Mouse (Mus musculus) CH12.LX (cell line): Measurements from ENCODE around the gene Eif3a. TPM values are rescaled to one million over a fixed set of nuclear protein-coding genes. Genes with fewer than 3 reads are reported as not detected.

Experiments used
- DNase-seq: peaks from one replicate; pipeline ENCODE4 v3.0.0-alpha.2; 2013; ENCODE audit errors: extremely low read depth
- H3K27ac ChIP-seq: 2 replicates; pipeline ENCODE4 v1.5.1; 2012; ENCODE audit warnings: low read depth, mild to moderate bottlenecking, control low read depth, moderate library complexity; ENCODE audit not compliant: insufficient read depth
- H3K27me3 ChIP-seq: replicated peaks from 2 replicates; pipeline ENCODE3; 2012; ENCODE audit warnings: inconsistent platforms
- H3K36me3 ChIP-seq, 2 experiments: replicated peaks in 1 of 2; 2 replicates each; pipeline versions ENCODE3 to v1.6.1; 2012; ENCODE audit warnings: inconsistent platforms in 1 of 2, low read length in 1 of 2, mild to moderate bottlenecking in 1 of 2, mixed read lengths in 1 of 2, moderate library complexity in 1 of 2; ENCODE audit not compliant: control insufficient read depth in 1 of 2, insufficient read depth in 1 of 2
- H3K4me1 ChIP-seq, 2 experiments: 2 replicates each; pipeline ENCODE4 v1.6.1; 2012; ENCODE audit warnings: inconsistent platforms in 1 of 2, moderate library complexity in 1 of 2; ENCODE audit not compliant: insufficient read depth in 2 of 2, control insufficient read depth in 1 of 2
- H3K4me2 ChIP-seq: 2 replicates; pipeline ENCODE4 v1.6.1; 2012; ENCODE audit warnings: low read depth, mild to moderate bottlenecking, control low read depth; ENCODE audit not compliant: poor library complexity, insufficient read depth, severe bottlenecking
- H3K4me3 ChIP-seq, 3 experiments: fragments of 150-350 bp in 1 of 3; sonication (generic) in 1 of 3; replicated peaks in 1 of 3; 2 replicates each; pipeline versions ENCODE3 to v1.5.1; 2011 to 2012; ENCODE audit warnings: low read depth in 2 of 3, low read length in 2 of 3, mild to moderate bottlenecking in 2 of 3, moderate library complexity in 2 of 3, control low read depth in 1 of 3, improper control_type of control experiment in 1 of 3, inconsistent platforms in 1 of 3, mixed read lengths in 1 of 3; ENCODE audit not compliant: poor library complexity in 1 of 3
- H3K79me2 ChIP-seq: replicated peaks from 2 replicates; pipeline ENCODE4 v1.6.1; 2012; ENCODE audit warnings: mild to moderate bottlenecking, moderate library complexity; ENCODE audit not compliant: control insufficient read depth, poor library complexity, insufficient read depth, severe bottlenecking; ENCODE audit errors: extremely low read depth
- H3K9ac ChIP-seq: 2 replicates; pipeline ENCODE4 v1.6.1; 2012; ENCODE audit warnings: low read depth, mild to moderate bottlenecking, control low read depth, moderate library complexity; ENCODE audit not compliant: insufficient read depth
- H3K9me3 ChIP-seq: replicated peaks from 2 replicates; pipeline ENCODE3; 2012; ENCODE audit warnings: low read length, inconsistent platforms, mixed read lengths
- BHLHE40 ChIP-seq: IDR thresholded peaks from 2 replicates; pipeline ENCODE4 v1.6.1; 2011; ENCODE audit warnings: mild to moderate bottlenecking, low read depth, low read length, improper control_type of control experiment
- CHD1 ChIP-seq: IDR thresholded peaks from 2 replicates; pipeline ENCODE4 v1.6.1; 2012; ENCODE audit warnings: low read depth, low read length, improper control_type of control experiment, inconsistent platforms
- CHD2 ChIP-seq: IDR thresholded peaks from 2 replicates; pipeline ENCODE4 v1.6.1; 2011; ENCODE audit warnings: low read length, improper control_type of control experiment
- CTCF ChIP-seq, 2 experiments: IDR thresholded peaks in 1 of 2; conservative IDR thresholded peaks in 1 of 2; 2 replicates each; pipeline ENCODE4 v1.5.1; 2011 to 2012; ENCODE audit warnings: low read depth in 2 of 2, low read length in 2 of 2, improper control_type of control experiment in 1 of 2, inconsistent platforms in 1 of 2, mild to moderate bottlenecking in 1 of 2, moderate library complexity in 1 of 2
- E2F4 ChIP-seq: IDR thresholded peaks from 2 replicates; pipeline ENCODE4 v1.6.1; 2011; ENCODE audit warnings: low read depth, low read length, improper control_type of control experiment; ENCODE audit not compliant: insufficient replicate concordance
- ELF1 ChIP-seq: IDR thresholded peaks from 2 replicates; pipeline ENCODE4 v1.6.1; 2014; ENCODE audit warnings: low read depth, mild to moderate bottlenecking, inconsistent platforms, low read length, improper control_type of control experiment
- EP300 ChIP-seq: IDR thresholded peaks from 2 replicates; pipeline ENCODE4 v1.6.1; 2011; ENCODE audit warnings: low read length, improper control_type of control experiment
- IRF4 ChIP-seq: IDR thresholded peaks from 2 replicates; pipeline ENCODE4 v1.6.1; 2014; ENCODE audit warnings: low read depth, mild to moderate bottlenecking, inconsistent platforms, low read length, improper control_type of control experiment
- JUN ChIP-seq: IDR thresholded peaks from 2 replicates; pipeline ENCODE4 v1.6.1; 2011; ENCODE audit warnings: low read depth, mild to moderate bottlenecking, low read length, improper control_type of control experiment, moderate library complexity; ENCODE audit not compliant: insufficient read depth
- KAT2A ChIP-seq: IDR thresholded peaks from 2 replicates; pipeline ENCODE4 v1.6.1; 2012; ENCODE audit warnings: low read length, improper control_type of control experiment, inconsistent platforms; ENCODE audit not compliant: insufficient replicate concordance
- MAX ChIP-seq: IDR thresholded peaks from 2 replicates; pipeline ENCODE4 v1.6.1; 2011; ENCODE audit warnings: low read length, improper control_type of control experiment
- MAZ ChIP-seq: IDR thresholded peaks from 2 replicates; pipeline ENCODE4 v1.6.1; 2012; ENCODE audit warnings: low read depth, mild to moderate bottlenecking, inconsistent platforms, low read length, improper control_type of control experiment, moderate library complexity
- MEF2A ChIP-seq: IDR thresholded peaks from 2 replicates; pipeline ENCODE4 v1.6.1; 2014; ENCODE audit warnings: low read depth, mild to moderate bottlenecking, inconsistent platforms, low read length, improper control_type of control experiment, borderline replicate concordance
- MYC ChIP-seq: IDR thresholded peaks from 2 replicates; pipeline ENCODE4 v1.6.1; 2011; ENCODE audit warnings: low read depth, mild to moderate bottlenecking, improper control_type of control experiment, low read length
- NELFE ChIP-seq: IDR thresholded peaks from 2 replicates; pipeline ENCODE4 v1.6.1; 2011; ENCODE audit warnings: low read depth, low read length, improper control_type of control experiment
- NRF1 ChIP-seq: IDR thresholded peaks from 2 replicates; pipeline ENCODE4 v1.6.1; 2014; ENCODE audit warnings: low read depth, mild to moderate bottlenecking, inconsistent platforms, low read length, improper control_type of control experiment, moderate library complexity
- POLR2A ChIP-seq: IDR thresholded peaks from 2 replicates; pipeline ENCODE4 v1.6.1; 2011; ENCODE audit warnings: low read depth, mild to moderate bottlenecking, improper control_type of control experiment, low read length
- RAD21 ChIP-seq: IDR thresholded peaks from 2 replicates; pipeline ENCODE4 v1.6.1; 2011; ENCODE audit warnings: low read depth, mild to moderate bottlenecking, low read length, improper control_type of control experiment, moderate library complexity
- SMC3 ChIP-seq: IDR thresholded peaks from 2 replicates; pipeline ENCODE4 v1.6.1; 2011; ENCODE audit warnings: low read depth, low read length, improper control_type of control experiment
- TBP ChIP-seq: conservative IDR thresholded peaks from 2 replicates; pipeline ENCODE4 v1.6.1; 2011; ENCODE audit warnings: low read depth, low read length, improper control_type of control experiment
- TCF12 ChIP-seq: IDR thresholded peaks from 2 replicates; pipeline ENCODE4 v1.6.1; 2014; ENCODE audit warnings: low read depth, mild to moderate bottlenecking, inconsistent platforms, low read length, improper control_type of control experiment
- USF2 ChIP-seq: conservative IDR thresholded peaks from 2 replicates; pipeline ENCODE4 v1.6.1; 2011; ENCODE audit warnings: low read depth, low read length, improper control_type of control experiment
- ZKSCAN1 ChIP-seq: IDR thresholded peaks from 2 replicates; pipeline ENCODE4 v1.6.1; 2012; ENCODE audit warnings: low read depth, inconsistent platforms, low read length, improper control_type of control experiment, borderline replicate concordance
- ZMIZ1 ChIP-seq: IDR thresholded peaks from 2 replicates; pipeline ENCODE4 v1.6.1; 2012; ENCODE audit warnings: low read depth, mild to moderate bottlenecking, inconsistent platforms, low read length, improper control_type of control experiment
- dilution Hi-C: fragments of 300-500 bp; cut with MboI; formaldehyde crosslinking; loops from 2 replicates; pipeline ENCODE4 v1.14.3; 2020; ENCODE audit warnings: low sequenced_read_pairs; ENCODE audit not compliant: extremely low pct_unique_long_range_greater_than_20kb, extremely low pct_ligation_motif_present
- in situ Hi-C: fragments of 300-500 bp; cut with MboI; formaldehyde crosslinking; loops from 3 replicates; pipeline ENCODE4 v1.14.3; 2019; ENCODE audit warnings: low sequenced_read_pairs, low pct_ligation_motif_present, low pct_unique_long_range_greater_than_20kb, mixed read lengths
- polyA plus RNA-seq: library from polyadenylated mRNA; unstranded; fragments of >175 nt; gene quantifications from 2 replicates; pipeline ENCODE4 v1.2.1, GENCODE M21; 2012; ENCODE audit warnings: low read depth; ENCODE audit not compliant: insufficient read length
- total RNA-seq, 2 experiments: library from RNA; depleted of rRNA; stranded (reverse); fragments of 300-350 nt in 1 of 2; fragments of >200 nt in 1 of 2; gene quantifications; 2 replicates each; pipeline ENCODE4 v1.2.3; 2012 to 2014

The Eif3a gene
- total and polyA plus RNA-seq, 3 experiments = 128 to 372 (median 213) TPM

- peak; percentile 53 for DNase-seq
- TF ChIP-seq JUN (no peak), EP300 (no peak), CHD2 (peak; percentile 23; the same call in 1 of the 2 replicates), MYC (no peak; the same call in 1 of the 2 replicates), IRF4 (0 out of 2 replicates have a peak, but pooled peaks have one; percentile 7), MEF2A (no peak), ELF1 (no peak), TCF12 (peak; percentile 30), E2F4 (no peak), TBP (0 out of 2 replicates have a peak, but pooled peaks have one; percentile 19), BHLHE40 (no peak), MAX (no peak), CHD1 (no peak), USF2 (no peak), ZKSCAN1 (no peak), ZMIZ1 (no peak; the same call in 1 of the 2 replicates), NELFE (no peak), POLR2A (no peak), MAZ (no peak), KAT2A (no peak), RAD21 (no peak), NRF1 (no peak), CTCF (conservative IDR thresholded peaks at IDR 0.05 in 1 of 2, IDR thresholded peaks at IDR 0.05 in 1 of 2; ENCODE audit: low read depth in 2 of 2, low read length in 2 of 2) (no peak), SMC3 (no peak)
- in situ Hi-C loops = no loop called here
- H3K9ac ChIP-seq = peak overlapping the region; percentile 99
- H3K4me3 ChIP-seq = peak overlapping the region; percentile 81 to 96 (median 92)
- H3K27ac ChIP-seq = peak overlapping the region; percentile 95
- H3K79me2 ChIP-seq = peaks cover 43% of the 10 kb centered on the region
- H3K4me1 ChIP-seq = peaks cover 0 to 22% of the 10 kb centered on the region in 2 experiments; a peak in 2 of 4 replicates
- no peaks in the 10 kb centered on the region for H3K27me3 ChIP-seq
- peaks cover 0 to 7% of the 10 kb centered on the region in 2 experiments for H3K36me3 ChIP-seq
- H3K4me2 ChIP-seq = peak overlapping the region; percentile 4; the same call in 1 of the 2 replicates
- no peaks in the 10 kb centered on the region for H3K9me3 ChIP-seq
- dilution Hi-C loops = no loop called here
Observed at GRCm38 (mm10) chr19:60789919-60790506, 445 bp downstream of the Eif3a start.
